In genomic region chr10:122803906-122804305, GRCm38 (mm10) we compare ENCODE assay signal across 8 mouse cellular contexts.
DNase-seq lines count a peak whose midpoint lies in the region; ATAC-seq and TF ChIP-seq lines count a peak whose summit lies in the region.

No protein-coding gene starts in this region.

- DNase-seq in hindbrain, embryonic 10.5 days (ENCODE audit: low spot score), result peak; percentile 82
- DNase-seq in Patski (ENCODE audit: low read depth, low spot score), result no peak
- DNase-seq in cerebellum, postnatal 4 days (ENCODE audit: low spot score in 2 of 2), result peak; percentile 69 to 81
- DNase-seq in heart, adult 8-10 months (ENCODE audit: low spot score), result peak; percentile 72
- DNase-seq in layer of hippocampus, postnatal 36 days, result peak; percentile 53 to 64
- DNase-seq in midbrain, postnatal 0 days (ENCODE audit: low spot score), result peak; percentile 82
- DNase-seq in telencephalon, adult 2 months (ENCODE audit: low read depth, low spot score), result peak; percentile 50

- H3K4me2 ChIP-seq in hindbrain, embryonic 16.5 days (ENCODE audit: low read length), result no peak overlapping the region
- no peak overlapping the region for H3K4me2 ChIP-seq in midbrain, postnatal 0 days (ENCODE audit: low read depth, low read length, poor library complexity, severe bottlenecking)

- H3K27ac ChIP-seq in hindbrain, embryonic 10.5 days, result no peak overlapping the region
- H3K27ac ChIP-seq in hindbrain, embryonic 16.5 days (ENCODE audit: low read depth, low read length), result no peak overlapping the region
- no peak overlapping the region for H3K27ac ChIP-seq in midbrain, postnatal 0 days (ENCODE audit: low read depth, low read length)

- POLR2A ChIA-PET in Patski (lab: Charles Lee), result interaction anchor here (0.6 to 6.0 kb wide), 5 partner anchors 69 to 254 kb away, joined by 3 to 39 read pairs (median 3); no protein-coding TSS in a partner anchor

- H3K36me3 ChIP-seq in hindbrain, embryonic 10.5 days, result no peaks in the 10 kb centered on the region
- peaks cover 5% of the 10 kb centered on the region for H3K36me3 ChIP-seq in hindbrain, embryonic 16.5 days (ENCODE audit: control insufficient read depth, insufficient read depth, low read length)
- H3K36me3 ChIP-seq in midbrain, postnatal 0 days (ENCODE audit: insufficient read depth, low read length), result no peaks in the 10 kb centered on the region

- no peak for ATAC-seq in hindbrain, embryonic 16.5 days
- ATAC-seq in Patski, result peak; percentile 34
- ATAC-seq in midbrain, postnatal 0 days (ENCODE audit: low FRiP score), result 0 out of 2 replicates have a peak, but pooled peaks have one; percentile 56

- peak; percentile 85 for TF ChIP-seq CTCF in Patski (IDR thresholded peaks at IDR 0.05)
- TF ChIP-seq CTCF in midbrain, postnatal 0 days (IDR thresholded peaks at IDR 0.05), result peak; percentile 88

- 16% methylated on average over 7 of the region's 7 CpGs for WGBS in hindbrain, embryonic 10.5 days
- 13% methylated on average over 7 of the region's 7 CpGs for WGBS in hindbrain, embryonic 16.5 days
- 7% methylated on average over 7 of the region's 7 CpGs for WGBS in midbrain, postnatal 0 days

- CTCF ChIA-PET in Patski (lab: Charles Lee), result interaction anchor here (0.7 to 7.2 kb wide), 20 partner anchors 9 to 289 kb away, joined by 3 to 121 read pairs (median 4); no protein-coding TSS in a partner anchor

- in situ Hi-C loops in Patski (cut with MboI; ENCODE audit: low pct_unique_long_range_greater_than_20kb), result loop anchor here (5.0 kb wide), 1 partner anchor 283 kb away; no protein-coding TSS in a partner anchor

- no peak overlapping the region for H3K9ac ChIP-seq in hindbrain, embryonic 16.5 days (ENCODE audit: low read depth, low read length)
- no peak overlapping the region for H3K9ac ChIP-seq in midbrain, postnatal 0 days (replicated peaks; ENCODE audit: low read length, poor library complexity, severe bottlenecking)

- H3K4me3 ChIP-seq in hindbrain, embryonic 10.5 days, result no peak overlapping the region
- no peak overlapping the region for H3K4me3 ChIP-seq in hindbrain, embryonic 16.5 days (ENCODE audit: low read length)
- H3K4me3 ChIP-seq in midbrain, postnatal 0 days (ENCODE audit: low read depth, low read length), result no peak overlapping the region

- peaks cover 27% of the 10 kb centered on the region for H3K4me1 ChIP-seq in hindbrain, embryonic 10.5 days (replicated peaks)
- H3K4me1 ChIP-seq in hindbrain, embryonic 16.5 days (ENCODE audit: control insufficient read depth, insufficient read depth, low read depth, low read length), result peaks cover 14% of the 10 kb centered on the region
- peaks cover 6% of the 10 kb centered on the region; the same call in 1 of the 2 replicates for H3K4me1 ChIP-seq in midbrain, postnatal 0 days (ENCODE audit: insufficient read depth, low read length)

- H3K9me3 ChIP-seq in hindbrain, embryonic 10.5 days, result 0 out of 2 replicates have a peak, but pooled peaks cover 3% of the 10 kb centered on the region
- H3K9me3 ChIP-seq in hindbrain, embryonic 16.5 days (ENCODE audit: control insufficient read depth, low read length), result peaks cover 6% of the 10 kb centered on the region; the same call in 1 of the 2 replicates
- H3K9me3 ChIP-seq in midbrain, postnatal 0 days (ENCODE audit: low read length), result no peaks in the 10 kb centered on the region

- peaks cover 6% of the 10 kb centered on the region; the same call in 1 of the 2 replicates for H3K27me3 ChIP-seq in hindbrain, embryonic 10.5 days (ENCODE audit: insufficient read depth, poor library complexity, severe bottlenecking)
- H3K27me3 ChIP-seq in hindbrain, embryonic 16.5 days (replicated peaks; ENCODE audit: control insufficient read depth, insufficient read depth, low read length), result no peaks in the 10 kb centered on the region
- no peaks in the 10 kb centered on the region for H3K27me3 ChIP-seq in Patski
- no peaks in the 10 kb centered on the region for H3K27me3 ChIP-seq in midbrain, postnatal 0 days (ENCODE audit: insufficient read depth, low read length)
